Mouse (Mus musculus) C2C12 (cell line): ENCODE results near the gene 1700001P01Rik.

ENCODE experiments used
- CTCF ChIP-seq: IDR thresholded peaks from one replicate; pipeline ENCODE4 v1.5.1; 2011; ENCODE audit not compliant: control insufficient read depth, insufficient read depth, insufficient read length
- MYOD1 ChIP-seq: IDR thresholded peaks from one replicate; pipeline ENCODE4 v1.6.1; 2011; ENCODE audit warnings: low read depth; ENCODE audit not compliant: control insufficient read depth, insufficient read length
- MYOG ChIP-seq: IDR thresholded peaks from one replicate; pipeline ENCODE4 v1.6.1; 2011; ENCODE audit not compliant: control insufficient read depth, insufficient read length; ENCODE audit errors: extremely low read depth
- USF1 ChIP-seq: IDR thresholded peaks from one replicate; pipeline ENCODE4 v1.6.1; 2011; ENCODE audit warnings: low read depth, mild to moderate bottlenecking, control low read depth, moderate library complexity

GRCm38 (mm10) chr11:97787961-97788360 is 12.2 kb upstream of the 1700001P01Rik start:
- TF ChIP-seq CTCF, result no peak
- no peak for TF ChIP-seq USF1
- no peak for TF ChIP-seq MYOG
- no peak for TF ChIP-seq MYOD1
